Mouse (Mus musculus): ENCODE measurements at regions not wholly inside any gene's neighbourhood (a gene's known extent, or its start where the extent isn't known, plus 50 kb on each side); places are given as distances from the start of the nearest gene placed in this dataset.
A peak's percentile ranks its signal among the peaks of the same experiment; 100 is the strongest.

- no peak for DNase-seq (ENCODE audit: low spot score)
Observed at GRCm38 (mm10) chr10:17076186-17076585, 646.8 kb upstream of the Cited2 start.

GRCm38 (mm10) chr10:17077580-17077979 is 645.4 kb upstream of the Cited2 start:
- no peak for DNase-seq (ENCODE audit: low spot score)

- DNase-seq (ENCODE audit: low spot score): no peak
Observed at GRCm38 (mm10) chr10:17080818-17081217, 642.2 kb upstream of the Cited2 start.

GRCm38 (mm10) chr10:17082926-17083325 is 640.1 kb upstream of the Cited2 start:
- no peak for DNase-seq (ENCODE audit: low spot score)

GRCm38 (mm10) chr10:17102065-17102464 is 621.0 kb upstream of the Cited2 start:
- DNase-seq (ENCODE audit: low spot score): no peak

- DNase-seq (ENCODE audit: low spot score): no peak
Observed at GRCm38 (mm10) chr10:17103416-17103815, 619.6 kb upstream of the Cited2 start.

GRCm38 (mm10) chr10:17106831-17107230 is 616.2 kb upstream of the Cited2 start:
- no peak for DNase-seq (ENCODE audit: low spot score)

- DNase-seq (ENCODE audit: low spot score): no peak
Observed at GRCm38 (mm10) chr10:17111071-17111470, 611.9 kb upstream of the Cited2 start.

- no peak for DNase-seq (ENCODE audit: low spot score)
Observed at GRCm38 (mm10) chr10:17114805-17115204, 608.2 kb upstream of the Cited2 start.

GRCm38 (mm10) chr10:17129391-17130163 is 593.4 kb upstream of the Cited2 start:
- DNase-seq (ENCODE audit: low spot score): no peak

GRCm38 (mm10) chr10:17130661-17131060 is 592.4 kb upstream of the Cited2 start:
- DNase-seq (ENCODE audit: low spot score): no peak

GRCm38 (mm10) chr10:17131763-17132162 is 591.3 kb upstream of the Cited2 start:
- DNase-seq (ENCODE audit: low spot score): peak; percentile 3

GRCm38 (mm10) chr10:17175385-17175784 is 547.6 kb upstream of the Cited2 start:
- no peak for DNase-seq (ENCODE audit: low spot score)

GRCm38 (mm10) chr10:17177054-17177453 is 546.0 kb upstream of the Cited2 start:
- DNase-seq (ENCODE audit: low spot score): no peak

- no peak for DNase-seq (ENCODE audit: low spot score)
Observed at GRCm38 (mm10) chr10:17177503-17178278, 545.3 kb upstream of the Cited2 start.

- no peak for DNase-seq (ENCODE audit: low spot score)
Observed at GRCm38 (mm10) chr10:17178627-17179026, 544.4 kb upstream of the Cited2 start.

GRCm38 (mm10) chr10:17184418-17184817 is 538.6 kb upstream of the Cited2 start:
- DNase-seq (ENCODE audit: low spot score): no peak

GRCm38 (mm10) chr10:17196205-17196604 is 526.8 kb upstream of the Cited2 start:
- no peak for DNase-seq (ENCODE audit: low spot score)

- DNase-seq (ENCODE audit: low spot score): no peak
Observed at GRCm38 (mm10) chr10:17196636-17197035, 526.4 kb upstream of the Cited2 start.

- DNase-seq (ENCODE audit: low spot score): no peak
Observed at GRCm38 (mm10) chr10:17200524-17201426, 522.2 kb upstream of the Cited2 start.

- no peak for DNase-seq (ENCODE audit: low spot score)
Observed at GRCm38 (mm10) chr10:17201427-17201745, 521.6 kb upstream of the Cited2 start.

Measured in layer of hippocampus, adult 9-10 months (tissue).